Mouse (Mus musculus): Measurements from ENCODE around the gene Ccdc12.

The Ccdc12 gene

GRCm38 (mm10) chr9:110742295-110742950 lies 86.1 kb downstream of the Ccdc12 start:
- DNase-seq (ENCODE audit: low spot score), result peak; percentile 24

GRCm38 (mm10) chr9:110742951-110743455 lies 86.7 kb downstream of the Ccdc12 start:
- DNase-seq (ENCODE audit: low spot score), result no peak

- no peak for DNase-seq (ENCODE audit: low spot score)
Observed at GRCm38 (mm10) chr9:110743456-110744323, 87.4 kb downstream of the Ccdc12 start.

GRCm38 (mm10) chr9:110745752-110746151 lies 89.4 kb downstream of the Ccdc12 start:
- no peak for DNase-seq (ENCODE audit: low spot score)

- DNase-seq (ENCODE audit: low spot score), result no peak
Observed at GRCm38 (mm10) chr9:110746238-110746637, 89.9 kb downstream of the Ccdc12 start.

GRCm38 (mm10) chr9:110746961-110747360 lies 90.7 kb downstream of the Ccdc12 start, which contains the start of gene Pth1r:
TSS of gene Pth1r (minus strand) at chr9:110747145.
- DNase-seq (ENCODE audit: low spot score), result no peak

- DNase-seq (ENCODE audit: low spot score), result no peak
Observed at GRCm38 (mm10) chr9:110748451-110748850, 92.1 kb downstream of the Ccdc12 start.

- DNase-seq (ENCODE audit: low spot score), result no peak
Observed at GRCm38 (mm10) chr9:110750404-110751187, 94.3 kb downstream of the Ccdc12 start.

- DNase-seq (ENCODE audit: low spot score), result no peak
Observed at GRCm38 (mm10) chr9:110751412-110751811, 95.1 kb downstream of the Ccdc12 start.

GRCm38 (mm10) chr9:110752917-110753435 lies 96.7 kb downstream of the Ccdc12 start:
- DNase-seq (ENCODE audit: low spot score), result no peak

- DNase-seq (ENCODE audit: low spot score), result no peak
Observed at GRCm38 (mm10) chr9:110753773-110754172, 97.5 kb downstream of the Ccdc12 start.

- DNase-seq (ENCODE audit: low spot score), result no peak
Observed at GRCm38 (mm10) chr9:110757816-110758215, 101.5 kb downstream of the Ccdc12 start.

GRCm38 (mm10) chr9:110758605-110759004 lies 102.3 kb downstream of the Ccdc12 start:
- DNase-seq (ENCODE audit: low spot score), result peak; percentile 14

GRCm38 (mm10) chr9:110759265-110759664 lies 103.0 kb downstream of the Ccdc12 start:
- DNase-seq (ENCODE audit: low spot score), result peak; percentile 48

- no peak for DNase-seq (ENCODE audit: low spot score)
Observed at GRCm38 (mm10) chr9:110760886-110761285, 104.6 kb downstream of the Ccdc12 start.

Data from MN1 (cell line).